Mouse (Mus musculus): ENCODE data around the gene Tmem9. TPM values are rescaled to one million over a fixed set of nuclear protein-coding genes. Genes with fewer than 3 reads are reported as not detected.

Gene Tmem9
- total and polyA plus RNA-seq, 2 experiments from 2014 or later, result 46.0 to 51.2 TPM

DNA sequence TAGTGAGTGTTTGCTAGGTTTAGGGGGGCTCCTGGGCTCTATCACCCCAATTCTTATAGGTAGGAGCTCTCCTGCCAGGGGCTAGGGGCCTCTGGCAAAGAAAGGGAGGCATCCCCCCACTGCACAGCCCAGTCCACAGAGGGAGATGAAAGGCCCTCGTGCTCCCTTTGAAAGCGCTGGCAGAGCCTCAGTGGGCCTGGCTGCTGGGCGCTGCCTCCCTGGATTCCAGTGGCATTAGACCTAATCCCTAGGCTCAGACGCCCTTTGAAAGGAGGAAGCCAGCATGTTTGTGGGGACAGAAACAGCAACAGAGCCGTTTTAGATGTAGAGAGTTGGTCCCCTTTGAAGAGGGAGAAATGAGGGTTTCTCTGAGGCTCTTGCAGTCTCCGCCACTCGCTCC is 22.3 kb downstream of the Tmem9 start:
- H3K27ac ChIP-seq (ENCODE audit: low read depth), result no peak overlapping the region
- WGBS, result 77% methylated on average over 7 of the region's 7 CpGs
- no peak for TF ChIP-seq EP300 (IDR thresholded peaks at IDR 0.05; ENCODE audit: low read depth)
- no peak for TF ChIP-seq CTCF (IDR thresholded peaks at IDR 0.05; ENCODE audit: low read depth)

GRCm38 (mm10) chr1:136031697-136032096 is 23.7 kb downstream of the Tmem9 start:
- H3K27me3 ChIP-seq (ENCODE audit: control insufficient read depth, insufficient read depth, low read length), result no peaks in the 10 kb centered on the region
- DNase-seq (ENCODE audit: low spot score), result no peak
- no peaks in the 10 kb centered on the region for H3K9me3 ChIP-seq (replicated peaks; ENCODE audit: control insufficient read depth, low read length)
- no peak overlapping the region for H3K4me3 ChIP-seq (ENCODE audit: low read depth, low read length)
- no peak for ATAC-seq (ENCODE audit: insufficient read depth, low read depth)
- H3K4me2 ChIP-seq (ENCODE audit: low read depth, low read length), result no peak overlapping the region
- TF ChIP-seq EP300 (IDR thresholded peaks at IDR 0.05; ENCODE audit: low read depth), result no peak
- TF ChIP-seq CTCF (IDR thresholded peaks at IDR 0.05; ENCODE audit: low read depth), result no peak
- H3K27ac ChIP-seq (ENCODE audit: low read depth), result no peak overlapping the region
- H3K36me3 ChIP-seq (replicated peaks; ENCODE audit: control insufficient read depth, insufficient read depth, low read length), result peaks cover 64% of the 10 kb centered on the region
- no peak overlapping the region for H3K9ac ChIP-seq (replicated peaks; ENCODE audit: low read depth, low read length)
- H3K4me1 ChIP-seq (ENCODE audit: control insufficient read depth, insufficient read depth), result no peaks in the 10 kb centered on the region
- WGBS, result 80% methylated on average over 6 of the region's 8 CpGs

More for the DNA sequence above, 22.3 kb downstream of the Tmem9 start:
- Histone ChIP-seq H3K4me1 (ENCODE audit: control insufficient read depth, insufficient read depth) (no peaks in the 10 kb centered on the region), H3K9me3 (replicated peaks; ENCODE audit: control insufficient read depth, low read length) (no peaks in the 10 kb centered on the region), H3K27me3 (ENCODE audit: control insufficient read depth, insufficient read depth, low read length) (no peaks in the 10 kb centered on the region), H3K9ac (replicated peaks; ENCODE audit: low read depth, low read length) (no peak overlapping the region), H3K4me3 (ENCODE audit: low read depth, low read length) (no peak overlapping the region), H3K4me2 (ENCODE audit: low read depth, low read length) (no peak overlapping the region), H3K36me3 (replicated peaks; ENCODE audit: control insufficient read depth, insufficient read depth, low read length) (peaks cover 77% of the 10 kb centered on the region)
- ATAC-seq (ENCODE audit: insufficient read depth, low read depth) (no peak), DNase-seq (ENCODE audit: low spot score) (no peak)

DNA sequence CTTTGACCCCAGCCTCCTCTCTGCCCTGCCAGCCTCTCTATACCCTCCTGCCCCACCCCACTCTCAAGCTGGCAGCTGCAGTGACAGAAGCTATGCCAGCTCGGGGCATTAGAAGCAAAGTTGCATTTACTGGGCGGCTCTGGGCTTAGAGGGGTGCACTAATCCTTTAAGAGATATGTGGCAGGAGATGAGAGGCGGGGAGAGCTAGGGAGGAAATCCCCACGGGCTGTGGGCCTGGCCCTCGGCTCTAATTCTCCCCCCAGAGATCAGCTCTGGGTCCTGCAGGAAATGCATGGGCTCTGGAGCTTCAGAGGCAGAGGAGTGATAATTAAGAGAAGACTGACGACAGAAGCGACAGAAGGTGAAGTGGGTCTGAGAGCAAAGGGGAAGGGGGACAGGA is 25.0 kb downstream of the Tmem9 start:
- no peak for ATAC-seq (ENCODE audit: insufficient read depth, low read depth)
- Histone ChIP-seq H3K4me1 (ENCODE audit: control insufficient read depth, insufficient read depth) (no peaks in the 10 kb centered on the region), H3K4me2 (ENCODE audit: low read depth, low read length) (no peak overlapping the region), H3K4me3 (ENCODE audit: low read depth, low read length) (no peak overlapping the region), H3K27ac (ENCODE audit: low read depth) (no peak overlapping the region), H3K27me3 (ENCODE audit: control insufficient read depth, insufficient read depth, low read length) (no peaks in the 10 kb centered on the region), H3K36me3 (replicated peaks; ENCODE audit: control insufficient read depth, insufficient read depth, low read length) (peaks cover 51% of the 10 kb centered on the region), H3K9me3 (replicated peaks; ENCODE audit: control insufficient read depth, low read length) (no peaks in the 10 kb centered on the region), H3K9ac (replicated peaks; ENCODE audit: low read depth, low read length) (no peak overlapping the region)
- DNase-seq (ENCODE audit: low spot score), result no peak
- TF ChIP-seq EP300 (IDR thresholded peaks at IDR 0.05; ENCODE audit: low read depth) (no peak), CTCF (IDR thresholded peaks at IDR 0.05; ENCODE audit: low read depth) (no peak)
- 49% methylated on average over 7 of the region's 7 CpGs for WGBS

DNA sequence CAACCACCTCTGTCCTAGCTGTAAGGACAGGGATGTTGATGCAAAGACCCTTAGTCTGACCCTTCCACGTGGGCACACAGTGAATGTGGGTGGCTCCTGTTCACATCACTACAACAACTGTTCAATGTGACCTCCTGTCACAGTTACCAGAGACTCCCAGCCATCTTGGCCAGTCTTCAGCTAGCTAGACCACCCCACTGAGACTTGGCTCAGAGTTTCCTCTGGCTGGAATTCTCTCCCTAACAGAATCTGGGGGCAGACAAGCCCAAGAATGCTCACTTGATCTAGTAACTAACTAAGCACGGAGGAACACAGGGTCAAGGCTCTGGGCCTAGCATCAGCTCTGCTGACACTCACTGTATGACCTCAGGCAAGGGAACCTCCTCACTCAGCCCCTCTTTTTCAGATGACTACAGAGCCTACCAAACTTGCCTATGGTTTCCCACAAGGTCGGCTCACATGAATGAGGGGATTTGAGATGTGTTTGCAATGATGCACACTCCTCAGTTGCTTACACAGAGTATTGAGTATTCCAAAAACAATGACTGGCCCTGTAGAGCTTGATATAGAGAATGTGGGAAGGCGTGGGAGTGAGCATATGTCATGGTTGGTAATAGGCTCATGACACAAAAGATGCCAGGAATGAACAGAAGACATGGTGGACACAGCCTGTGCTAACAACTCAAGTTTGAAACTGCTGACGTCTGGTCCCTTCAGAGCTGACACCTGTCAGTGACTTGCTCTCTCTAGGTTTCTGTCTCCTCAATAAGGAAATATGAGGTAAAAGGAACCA is 31.0 kb downstream of the Tmem9 start:
- no peak for ATAC-seq (ENCODE audit: insufficient read depth, low read depth)
- no peak for DNase-seq (ENCODE audit: low spot score)
- H3K4me1 ChIP-seq (ENCODE audit: control insufficient read depth, insufficient read depth), result no peaks in the 10 kb centered on the region
- no peak for TF ChIP-seq EP300 (IDR thresholded peaks at IDR 0.05; ENCODE audit: low read depth)
- no peak for TF ChIP-seq CTCF (IDR thresholded peaks at IDR 0.05; ENCODE audit: low read depth)
- H3K9ac ChIP-seq (replicated peaks; ENCODE audit: low read depth, low read length), result no peak overlapping the region
- H3K27me3 ChIP-seq (ENCODE audit: control insufficient read depth, insufficient read depth, low read length), result peaks cover 13% of the 10 kb centered on the region
- H3K9me3 ChIP-seq (replicated peaks; ENCODE audit: control insufficient read depth, low read length), result no peaks in the 10 kb centered on the region
- H3K27ac ChIP-seq (ENCODE audit: low read depth), result no peak overlapping the region
- H3K4me3 ChIP-seq (ENCODE audit: low read depth, low read length), result no peak overlapping the region
- peaks cover 14% of the 10 kb centered on the region for H3K36me3 ChIP-seq (replicated peaks; ENCODE audit: control insufficient read depth, insufficient read depth, low read length)
- 67% methylated on average over 5 of the region's 5 CpGs for WGBS
- H3K4me2 ChIP-seq (ENCODE audit: low read depth, low read length), result no peak overlapping the region

GRCm38 (mm10) chr1:136040452-136040851 is 32.5 kb downstream of the Tmem9 start:
- ATAC-seq (ENCODE audit: insufficient read depth, low read depth), result no peak
- no peaks in the 10 kb centered on the region for H3K9me3 ChIP-seq (replicated peaks; ENCODE audit: control insufficient read depth, low read length)
- H3K27ac ChIP-seq (ENCODE audit: low read depth), result no peak overlapping the region
- TF ChIP-seq CTCF (IDR thresholded peaks at IDR 0.05; ENCODE audit: low read depth) (no peak), EP300 (IDR thresholded peaks at IDR 0.05; ENCODE audit: low read depth) (no peak)
- no peak overlapping the region for H3K4me2 ChIP-seq (ENCODE audit: low read depth, low read length)
- H3K27me3 ChIP-seq (ENCODE audit: control insufficient read depth, insufficient read depth, low read length), result peaks cover 13% of the 10 kb centered on the region
- no peaks in the 10 kb centered on the region for H3K4me1 ChIP-seq (ENCODE audit: control insufficient read depth, insufficient read depth)
- DNase-seq (ENCODE audit: low spot score), result no peak
- no peak overlapping the region for H3K4me3 ChIP-seq (ENCODE audit: low read depth, low read length)
- WGBS, result 24% methylated on average over 11 of the region's 11 CpGs
- H3K9ac ChIP-seq (replicated peaks; ENCODE audit: low read depth, low read length), result no peak overlapping the region
- no peaks in the 10 kb centered on the region for H3K36me3 ChIP-seq (replicated peaks; ENCODE audit: control insufficient read depth, insufficient read depth, low read length)

DNA sequence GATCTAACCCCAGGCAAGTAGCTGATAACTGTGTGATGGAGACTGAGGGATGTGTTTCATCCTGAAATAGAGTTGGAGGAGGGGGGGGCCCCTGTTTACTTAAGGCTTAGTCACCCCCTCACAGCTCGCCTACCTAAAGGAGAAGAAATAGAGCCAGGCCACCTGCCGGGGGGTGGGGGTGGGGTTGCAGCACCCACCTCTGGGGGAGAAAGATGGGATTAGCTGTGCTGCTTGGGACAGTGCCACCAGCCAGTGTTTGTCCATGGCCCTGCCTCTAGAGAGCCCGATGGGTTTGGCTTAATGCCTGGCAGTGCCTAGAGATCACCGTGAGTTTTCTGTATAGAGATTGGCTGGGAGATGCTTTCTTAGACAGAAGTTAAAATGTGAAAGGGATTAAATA is 32.9 kb downstream of the Tmem9 start:
- Histone ChIP-seq H3K9ac (replicated peaks; ENCODE audit: low read depth, low read length) (no peak overlapping the region), H3K36me3 (replicated peaks; ENCODE audit: control insufficient read depth, insufficient read depth, low read length) (no peaks in the 10 kb centered on the region), H3K27me3 (ENCODE audit: control insufficient read depth, insufficient read depth, low read length) (peaks cover 13% of the 10 kb centered on the region), H3K9me3 (replicated peaks; ENCODE audit: control insufficient read depth, low read length) (no peaks in the 10 kb centered on the region), H3K4me1 (ENCODE audit: control insufficient read depth, insufficient read depth) (no peaks in the 10 kb centered on the region), H3K27ac (ENCODE audit: low read depth) (no peak overlapping the region), H3K4me2 (ENCODE audit: low read depth, low read length) (no peak overlapping the region), H3K4me3 (ENCODE audit: low read depth, low read length) (no peak overlapping the region)
- 16% methylated on average over 4 of the region's 4 CpGs for WGBS
- DNase-seq (ENCODE audit: low spot score) (no peak), ATAC-seq (ENCODE audit: insufficient read depth, low read depth) (no peak)
- TF ChIP-seq CTCF (IDR thresholded peaks at IDR 0.05; ENCODE audit: low read depth), result no peak
- no peak for TF ChIP-seq EP300 (IDR thresholded peaks at IDR 0.05; ENCODE audit: low read depth)
